Mouse (Mus musculus): ENCODE measurements around the gene Plac1. TPM values are rescaled to one million over a fixed set of nuclear protein-coding genes. Genes with fewer than 3 reads are reported as not detected.

The Plac1 gene
- polyA plus RNA-seq, 1 experiment, result not detected

- no peaks in the 10 kb centered on the region; the same call in 1 of the 2 replicates for H3K4me1 ChIP-seq (ENCODE audit: control insufficient read depth, insufficient read depth, low read length)
- no peak overlapping the region for H3K4me3 ChIP-seq (ENCODE audit: insufficient read depth, low read length)
- no peak overlapping the region for H3K27ac ChIP-seq (ENCODE audit: insufficient read depth, low read length)
- no peak for TF ChIP-seq POLR2A (IDR thresholded peaks at IDR 0.05; ENCODE audit: extremely low read depth, insufficient read depth, low read length)
- no peak for TF ChIP-seq CTCF (IDR thresholded peaks at IDR 0.05; ENCODE audit: extremely low read depth, insufficient read depth, low read length)
These were observed 30.5 kb downstream of the Plac1 start for GRCm38 (mm10) chrX:53209431-53209830.

GRCm38 (mm10) chrX:53204690-53205311 lies 35.1 kb downstream of the Plac1 start:
- TF ChIP-seq CTCF (IDR thresholded peaks at IDR 0.05; ENCODE audit: extremely low read depth, insufficient read depth, low read length) (no peak), POLR2A (IDR thresholded peaks at IDR 0.05; ENCODE audit: extremely low read depth, insufficient read depth, low read length) (no peak)
- H3K27ac ChIP-seq (ENCODE audit: insufficient read depth, low read length), result no peak overlapping the region
- H3K4me3 ChIP-seq (ENCODE audit: insufficient read depth, low read length), result no peak overlapping the region
- H3K4me1 ChIP-seq (ENCODE audit: control insufficient read depth, insufficient read depth, low read length), result no peaks in the 10 kb centered on the region

- no peak for TF ChIP-seq CTCF (IDR thresholded peaks at IDR 0.05; ENCODE audit: extremely low read depth, insufficient read depth, low read length)
- TF ChIP-seq POLR2A (IDR thresholded peaks at IDR 0.05; ENCODE audit: extremely low read depth, insufficient read depth, low read length), result no peak
- Histone ChIP-seq H3K4me1 (ENCODE audit: control insufficient read depth, insufficient read depth, low read length) (no peaks in the 10 kb centered on the region), H3K27ac (ENCODE audit: insufficient read depth, low read length) (no peak overlapping the region), H3K4me3 (ENCODE audit: insufficient read depth, low read length) (no peak overlapping the region)
These were observed 38.3 kb downstream of the Plac1 start for GRCm38 (mm10) chrX:53201616-53202015.

- H3K27ac ChIP-seq (ENCODE audit: insufficient read depth, low read length), result no peak overlapping the region
- no peaks in the 10 kb centered on the region for H3K4me1 ChIP-seq (ENCODE audit: control insufficient read depth, insufficient read depth, low read length)
- no peak overlapping the region for H3K4me3 ChIP-seq (ENCODE audit: insufficient read depth, low read length)
- TF ChIP-seq CTCF (IDR thresholded peaks at IDR 0.05; ENCODE audit: extremely low read depth, insufficient read depth, low read length) (no peak), POLR2A (IDR thresholded peaks at IDR 0.05; ENCODE audit: extremely low read depth, insufficient read depth, low read length) (no peak)
These were observed 42.2 kb downstream of the Plac1 start for GRCm38 (mm10) chrX:53197681-53198080.

- no peak for TF ChIP-seq CTCF (IDR thresholded peaks at IDR 0.05; ENCODE audit: extremely low read depth, insufficient read depth, low read length)
- no peak for TF ChIP-seq POLR2A (IDR thresholded peaks at IDR 0.05; ENCODE audit: extremely low read depth, insufficient read depth, low read length)
- Histone ChIP-seq H3K4me3 (ENCODE audit: insufficient read depth, low read length) (no peak overlapping the region), H3K4me1 (ENCODE audit: control insufficient read depth, insufficient read depth, low read length) (no peaks in the 10 kb centered on the region), H3K27ac (ENCODE audit: insufficient read depth, low read length) (no peak overlapping the region)
These were observed 43.5 kb downstream of the Plac1 start for GRCm38 (mm10) chrX:53196392-53196791.

- no peak for TF ChIP-seq CTCF (IDR thresholded peaks at IDR 0.05; ENCODE audit: extremely low read depth, insufficient read depth, low read length)
- no peak for TF ChIP-seq POLR2A (IDR thresholded peaks at IDR 0.05; ENCODE audit: extremely low read depth, insufficient read depth, low read length)
- Histone ChIP-seq H3K4me3 (ENCODE audit: insufficient read depth, low read length) (no peak overlapping the region), H3K27ac (ENCODE audit: insufficient read depth, low read length) (no peak overlapping the region)
These were observed 51.2 kb downstream of the Plac1 start for GRCm38 (mm10) chrX:53188692-53189091.

GRCm38 (mm10) chrX:53179801-53180200 lies 60.1 kb downstream of the Plac1 start:
- Histone ChIP-seq H3K4me3 (ENCODE audit: insufficient read depth, low read length) (no peak overlapping the region), H3K27ac (ENCODE audit: insufficient read depth, low read length) (no peak overlapping the region), H3K4me1 (ENCODE audit: control insufficient read depth, insufficient read depth, low read length) (no peaks in the 10 kb centered on the region)
- TF ChIP-seq CTCF (IDR thresholded peaks at IDR 0.05; ENCODE audit: extremely low read depth, insufficient read depth, low read length) (no peak), POLR2A (IDR thresholded peaks at IDR 0.05; ENCODE audit: extremely low read depth, insufficient read depth, low read length) (no peak)

More at GRCm38 (mm10) chrX:53188692-53189091, 51.2 kb downstream of the Plac1 start:
- H3K4me1 ChIP-seq (ENCODE audit: control insufficient read depth, insufficient read depth, low read length), result no peaks in the 10 kb centered on the region

GRCm38 (mm10) chrX:53176296-53176695 lies 63.6 kb downstream of the Plac1 start:
- no peak overlapping the region for H3K27ac ChIP-seq (ENCODE audit: insufficient read depth, low read length)
- H3K4me1 ChIP-seq (ENCODE audit: control insufficient read depth, insufficient read depth, low read length), result no peaks in the 10 kb centered on the region
- no peak overlapping the region for H3K4me3 ChIP-seq (ENCODE audit: insufficient read depth, low read length)
- TF ChIP-seq CTCF (IDR thresholded peaks at IDR 0.05; ENCODE audit: extremely low read depth, insufficient read depth, low read length), result no peak
- no peak for TF ChIP-seq POLR2A (IDR thresholded peaks at IDR 0.05; ENCODE audit: extremely low read depth, insufficient read depth, low read length)

GRCm38 (mm10) chrX:53168623-53169022 lies 71.3 kb downstream of the Plac1 start:
- Histone ChIP-seq H3K4me3 (ENCODE audit: insufficient read depth, low read length) (no peak overlapping the region), H3K27ac (ENCODE audit: insufficient read depth, low read length) (no peak overlapping the region), H3K4me1 (ENCODE audit: control insufficient read depth, insufficient read depth, low read length) (no peaks in the 10 kb centered on the region)
- TF ChIP-seq POLR2A (IDR thresholded peaks at IDR 0.05; ENCODE audit: extremely low read depth, insufficient read depth, low read length), result no peak
- TF ChIP-seq CTCF (IDR thresholded peaks at IDR 0.05; ENCODE audit: extremely low read depth, insufficient read depth, low read length), result no peak

- TF ChIP-seq POLR2A (IDR thresholded peaks at IDR 0.05; ENCODE audit: extremely low read depth, insufficient read depth, low read length), result no peak
- no peak overlapping the region for H3K27ac ChIP-seq (ENCODE audit: insufficient read depth, low read length)
- H3K4me3 ChIP-seq (ENCODE audit: insufficient read depth, low read length), result no peak overlapping the region
- H3K4me1 ChIP-seq (ENCODE audit: control insufficient read depth, insufficient read depth, low read length), result no peaks in the 10 kb centered on the region
These were observed 72.9 kb downstream of the Plac1 start for GRCm38 (mm10) chrX:53166901-53167525.

Data from cortical plate, adult 2 months (tissue).